Mouse (Mus musculus): ENCODE measurements at regions not wholly inside any gene's neighbourhood (a gene's known extent, or its start where the extent isn't known, plus 50 kb on each side); places are given as distances from the start of the nearest gene placed in this dataset.

DNA sequence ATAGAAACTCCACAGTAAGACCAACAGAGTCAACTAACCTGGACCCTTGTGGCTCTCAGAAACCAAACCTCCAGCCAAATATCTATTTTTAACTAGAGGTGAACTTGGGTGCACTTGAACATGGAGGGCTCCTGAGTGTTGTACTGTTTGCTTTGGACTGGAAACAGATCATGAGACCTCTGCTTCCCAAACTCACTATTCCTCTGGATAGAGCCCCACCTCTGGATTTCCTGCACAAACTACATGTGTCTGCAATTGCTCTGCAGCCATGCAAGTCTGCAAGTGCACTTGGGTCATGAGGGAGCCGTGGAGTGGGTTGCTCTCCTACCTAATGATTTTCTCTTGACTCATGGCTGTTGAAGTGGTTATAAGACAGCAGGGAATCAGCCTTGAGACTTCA is 759.9 kb upstream of the Fam160b2 start:
- DNase-seq (ENCODE audit: low read depth, low spot score), result no peak

DNA sequence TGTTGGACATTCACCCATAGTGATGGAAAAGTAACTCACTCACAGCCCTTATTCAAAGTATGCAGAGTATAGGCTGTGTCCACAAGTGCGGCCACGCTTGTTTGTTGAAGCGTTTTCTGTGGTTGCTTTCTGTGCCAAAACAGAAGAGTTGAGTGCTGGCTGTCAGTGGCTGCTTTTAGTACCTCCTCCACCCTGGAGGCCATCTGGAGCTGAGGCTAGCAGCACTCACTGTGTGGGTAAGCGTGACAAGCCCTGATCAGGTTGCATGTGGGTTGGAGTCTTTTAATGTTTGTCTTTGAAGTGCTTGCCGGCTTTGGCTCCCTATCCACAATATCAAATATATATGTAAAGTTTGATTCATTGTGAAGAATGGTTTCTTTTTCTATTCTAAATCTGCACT is 738.6 kb upstream of the Fam160b2 start:
- DNase-seq (ENCODE audit: low read depth, low spot score), result peak; percentile 39

DNA sequence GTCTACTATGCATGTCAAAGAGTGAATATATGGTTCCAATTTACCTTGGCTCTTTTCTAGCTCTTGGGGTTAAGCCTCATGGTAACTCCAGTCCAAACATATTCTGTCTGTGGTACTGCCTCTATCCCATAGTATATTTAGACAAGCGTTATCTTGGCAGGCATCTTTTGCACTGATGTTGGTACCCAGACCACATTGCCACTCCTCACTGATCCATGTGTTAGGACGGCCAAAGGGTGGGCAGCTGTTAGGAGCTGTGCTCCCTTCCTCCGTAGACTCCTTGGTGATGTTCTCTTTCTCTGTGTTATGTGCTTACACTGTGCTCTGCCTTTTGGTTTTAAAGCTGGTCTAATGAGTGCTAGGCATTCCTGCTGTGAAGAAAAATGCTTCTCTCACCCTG is 737.3 kb upstream of the Fam160b2 start:
- no peak for DNase-seq (ENCODE audit: low read depth, low spot score)

DNA sequence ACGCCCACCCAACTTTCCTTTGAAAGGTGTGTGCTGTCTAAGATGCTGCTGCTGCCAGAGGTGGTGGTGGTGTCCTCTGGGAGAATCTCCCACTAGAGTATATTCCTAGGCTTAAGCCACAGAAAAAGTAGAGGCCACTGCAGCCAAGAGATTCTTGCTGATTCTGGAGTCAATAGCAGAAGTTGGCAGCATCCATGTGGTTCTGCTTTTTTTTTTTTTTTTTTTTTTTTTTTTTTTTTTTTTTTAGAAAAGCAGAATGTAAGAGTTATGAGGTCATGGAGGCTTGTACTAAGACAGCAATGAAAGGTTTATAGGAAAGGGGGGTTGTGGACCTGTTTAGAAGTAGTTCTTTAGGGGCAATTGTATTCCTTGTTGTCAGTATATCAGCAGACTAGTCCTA is 734.4 kb upstream of the Fam160b2 start:
- DNase-seq (ENCODE audit: low read depth, low spot score), result no peak

DNA sequence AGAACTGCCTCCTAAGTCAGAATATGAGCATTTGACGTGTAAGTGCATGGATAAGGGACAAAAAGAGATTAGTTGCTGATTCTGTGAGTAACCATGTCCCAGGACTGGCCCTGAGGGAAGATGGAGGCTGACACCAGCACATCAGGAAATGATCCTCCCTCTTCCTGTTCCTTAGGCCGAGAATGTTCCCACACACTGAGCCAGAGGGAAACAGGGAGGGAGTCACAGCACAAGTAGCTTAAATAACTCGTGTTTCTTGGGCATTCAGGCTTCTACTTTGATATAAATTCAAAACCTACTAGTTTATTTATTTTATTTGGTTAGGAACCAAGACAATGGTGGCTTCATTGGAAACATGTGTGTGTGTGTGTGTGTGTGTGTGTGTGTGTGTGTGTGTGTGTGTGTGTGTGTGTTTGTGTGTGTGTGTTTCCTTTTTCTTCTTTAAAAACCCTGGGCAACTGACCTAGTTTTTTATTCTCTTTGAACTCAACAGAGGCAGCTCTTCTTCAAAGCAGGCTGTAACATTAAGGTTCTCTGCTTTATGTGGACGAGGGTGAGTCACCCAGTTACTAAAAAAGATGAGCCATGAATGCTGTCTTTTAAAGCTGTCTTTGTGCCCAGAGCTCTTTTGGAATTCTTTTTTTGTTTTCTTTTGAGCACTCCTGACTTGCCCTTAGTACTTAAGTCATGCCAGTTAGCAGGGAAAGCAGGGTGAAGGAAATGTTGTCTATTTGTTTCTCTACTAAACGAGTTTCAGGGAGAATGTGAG is 730.4 kb upstream of the Fam160b2 start:
- peak; percentile 23 for DNase-seq (ENCODE audit: low read depth, low spot score)

DNA sequence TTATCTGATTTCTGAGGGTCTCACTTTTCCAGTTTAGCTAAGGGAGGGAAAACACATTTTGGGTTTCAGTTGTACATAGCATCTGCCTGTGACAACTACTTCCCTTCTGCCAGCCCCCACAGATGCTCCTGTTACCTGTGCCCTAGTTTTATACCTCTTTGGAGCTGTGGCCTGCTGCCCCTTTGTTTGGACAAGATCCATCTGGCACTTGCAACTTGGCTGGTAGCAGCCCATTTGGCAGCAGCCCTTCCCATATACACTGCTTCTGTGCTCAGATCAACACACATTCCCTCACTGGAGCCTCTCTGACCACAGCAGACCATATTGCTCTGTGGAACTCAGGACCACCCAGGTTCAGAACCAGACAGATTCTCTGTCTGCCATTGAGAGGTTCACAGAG is 728.0 kb upstream of the Fam160b2 start:
- DNase-seq (ENCODE audit: low read depth, low spot score), result no peak

DNA sequence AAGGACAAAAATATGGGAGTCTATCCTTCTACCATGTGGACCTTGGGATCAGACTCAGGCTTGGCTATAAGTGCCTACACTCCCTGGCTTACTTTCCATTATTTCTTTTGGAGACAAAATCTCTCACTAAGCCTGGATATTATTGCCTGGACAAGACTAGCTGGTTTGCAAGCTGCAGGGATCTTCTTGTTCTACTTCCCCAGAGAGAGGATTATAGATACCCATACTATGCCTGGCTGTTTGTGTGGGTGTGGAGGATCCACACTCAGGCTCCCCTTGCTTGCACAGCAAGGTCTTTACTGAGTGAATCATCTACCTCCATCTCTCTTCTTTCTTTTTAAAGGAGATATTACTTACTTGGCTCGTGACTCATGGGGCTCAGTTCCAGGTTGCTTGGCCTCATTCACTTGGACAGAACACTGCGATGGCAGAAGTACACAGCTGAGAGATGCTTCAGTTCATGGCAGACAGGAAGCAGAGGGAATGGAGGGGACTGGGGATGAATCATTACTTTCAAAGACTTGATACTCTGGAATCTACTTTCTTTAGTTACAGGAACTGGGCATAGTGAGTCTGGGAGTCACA is 727.0 kb upstream of the Fam160b2 start:
- peak; percentile 73 for DNase-seq (ENCODE audit: low read depth, low spot score)

DNA sequence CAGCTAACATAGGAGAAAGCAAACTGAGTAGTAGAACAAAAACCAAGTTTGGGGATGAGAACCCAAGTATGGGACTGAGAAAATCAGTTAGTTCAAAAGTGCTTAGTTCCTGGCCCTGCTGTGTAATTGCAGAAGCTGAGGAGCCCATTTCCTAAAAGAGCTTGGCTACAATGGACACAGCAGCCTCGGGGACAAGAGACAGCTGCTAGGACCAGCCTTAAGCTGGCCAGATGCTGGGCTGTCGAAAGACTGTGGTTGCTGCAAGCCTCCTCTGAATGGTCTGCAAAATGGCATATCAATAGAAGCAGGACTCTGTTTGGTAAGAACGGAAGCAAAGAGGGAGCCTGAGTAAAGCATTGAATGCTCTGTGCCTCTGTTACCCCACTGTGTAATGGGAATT is 715.6 kb upstream of the Fam160b2 start:
- no peak for DNase-seq (ENCODE audit: low read depth, low spot score)

DNA sequence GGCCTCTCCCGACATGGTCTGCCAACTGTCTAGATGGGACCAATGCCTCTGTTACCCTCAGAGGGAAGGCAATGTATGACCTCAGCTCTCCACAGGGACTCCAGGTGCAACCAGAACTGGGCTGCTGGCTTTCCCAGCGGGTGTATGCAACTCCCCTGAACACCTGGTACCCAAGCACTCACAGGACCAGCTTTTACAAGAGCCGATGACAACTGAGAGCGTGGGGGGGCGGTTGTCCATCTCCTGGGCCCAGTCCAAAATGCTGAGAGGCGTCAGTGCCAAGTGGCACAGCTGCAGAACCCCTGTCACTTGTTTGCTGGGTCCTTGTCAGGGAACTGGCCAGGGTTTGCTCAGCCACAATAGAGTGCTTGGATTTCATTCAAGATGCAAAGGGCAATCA is 700.1 kb upstream of the Fam160b2 start:
- no peak for DNase-seq (ENCODE audit: low read depth, low spot score)

DNA sequence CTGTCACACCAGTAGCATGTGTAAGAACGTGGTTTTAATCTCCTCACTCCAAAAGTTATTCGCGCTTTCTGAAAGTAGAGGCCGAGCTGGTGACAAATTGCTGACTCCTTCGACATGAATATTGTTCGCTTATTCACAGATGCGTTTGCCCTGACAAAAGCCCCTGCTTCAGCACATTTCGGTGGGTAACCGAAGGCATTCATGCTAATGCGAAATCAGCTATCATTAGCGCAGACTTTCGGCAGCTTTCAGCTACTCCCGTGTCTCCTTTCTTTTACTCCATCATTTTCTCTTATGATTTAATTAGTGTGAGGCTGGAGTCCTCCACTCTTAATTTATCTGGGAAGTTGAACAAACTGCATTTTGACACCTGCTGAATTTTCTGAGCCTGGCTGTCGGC is 681.9 kb upstream of the Fam160b2 start:
- DNase-seq (ENCODE audit: low read depth, low spot score), result no peak

DNA sequence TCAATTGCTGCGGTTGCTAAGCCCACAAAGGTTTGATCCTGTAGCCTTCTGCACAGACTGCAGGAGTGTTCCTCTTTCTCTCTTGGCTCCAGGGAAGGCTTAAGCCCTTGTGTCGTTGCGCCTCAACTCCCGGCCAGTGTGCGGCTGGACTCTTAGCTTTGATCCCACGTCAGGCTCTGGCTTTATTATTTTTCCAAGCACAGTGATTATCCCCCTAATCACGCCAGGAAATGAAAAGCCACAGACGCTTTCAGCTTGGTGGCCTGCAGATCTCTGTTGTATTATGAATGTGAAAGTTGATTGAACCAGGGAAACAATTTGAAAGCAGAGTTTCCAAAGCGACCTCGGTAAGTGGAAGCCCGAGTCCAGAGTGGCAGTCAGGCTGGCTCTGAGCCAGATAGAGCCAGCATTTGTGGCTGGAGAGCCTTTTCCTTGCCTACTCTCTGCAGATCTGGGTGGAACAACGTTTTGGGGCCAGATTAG is 676.7 kb upstream of the Fam160b2 start:
- DNase-seq (ENCODE audit: low read depth, low spot score), result no peak

DNA sequence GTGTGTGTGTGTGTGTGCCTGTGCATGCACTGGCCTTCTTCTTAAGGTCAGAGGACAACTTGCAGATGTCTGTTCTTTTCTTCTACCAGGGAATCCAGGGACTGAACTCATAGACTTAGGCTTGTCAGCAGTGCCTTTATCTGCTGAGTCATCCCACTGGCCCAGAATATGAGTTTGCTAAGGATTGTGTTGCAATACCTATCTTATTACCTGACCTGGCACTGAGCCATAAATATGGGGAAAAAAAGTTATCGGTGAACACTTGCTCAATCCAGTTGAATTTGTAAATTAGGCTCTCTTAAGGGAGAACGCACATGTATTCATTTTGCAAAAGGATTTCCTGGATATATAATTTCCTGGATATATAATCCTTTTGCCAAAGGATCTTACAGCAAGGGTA is 672.8 kb upstream of the Fam160b2 start:
- DNase-seq (ENCODE audit: low read depth, low spot score), result no peak

DNA sequence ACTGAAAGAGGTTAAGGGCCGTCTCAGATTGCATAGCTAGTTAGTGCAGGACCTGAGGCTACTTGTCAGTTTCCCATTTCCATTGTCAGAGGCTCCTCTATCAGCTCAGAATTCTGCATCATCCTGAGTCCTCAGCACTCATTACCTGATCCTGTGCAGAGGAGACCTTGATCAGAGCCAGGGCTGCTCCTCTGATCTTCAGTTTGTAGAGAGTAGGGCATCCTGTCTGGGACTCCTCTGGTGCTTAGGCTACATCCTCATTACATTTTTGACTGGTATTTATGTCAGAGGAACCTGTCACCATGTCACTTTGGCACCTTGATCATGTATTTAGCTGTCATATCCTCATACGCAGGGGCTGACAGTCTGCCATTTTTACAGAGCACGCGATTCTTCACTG is 658.0 kb upstream of the Fam160b2 start:
- no peak for DNase-seq (ENCODE audit: low read depth, low spot score)

DNA sequence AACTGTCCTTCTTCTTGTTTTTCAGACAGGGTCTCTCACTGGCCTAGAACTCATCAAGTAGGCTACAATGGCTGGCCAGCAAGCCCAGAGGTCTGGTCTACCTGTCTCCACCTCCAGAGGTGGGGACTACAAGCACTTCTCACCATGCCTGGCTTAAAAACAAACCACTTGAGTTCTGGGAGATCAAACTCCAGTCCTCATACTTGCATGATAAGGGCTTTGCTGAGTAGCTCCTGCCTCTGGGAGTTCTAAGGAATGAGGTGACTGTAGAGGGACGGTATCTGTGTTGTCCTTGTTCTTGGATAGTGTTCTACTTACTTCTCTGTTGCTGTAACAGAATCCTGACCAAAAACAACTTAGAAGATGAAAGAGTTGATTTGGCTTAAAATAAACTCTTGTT is 654.6 kb upstream of the Fam160b2 start:
- DNase-seq (ENCODE audit: low read depth, low spot score), result no peak

DNA sequence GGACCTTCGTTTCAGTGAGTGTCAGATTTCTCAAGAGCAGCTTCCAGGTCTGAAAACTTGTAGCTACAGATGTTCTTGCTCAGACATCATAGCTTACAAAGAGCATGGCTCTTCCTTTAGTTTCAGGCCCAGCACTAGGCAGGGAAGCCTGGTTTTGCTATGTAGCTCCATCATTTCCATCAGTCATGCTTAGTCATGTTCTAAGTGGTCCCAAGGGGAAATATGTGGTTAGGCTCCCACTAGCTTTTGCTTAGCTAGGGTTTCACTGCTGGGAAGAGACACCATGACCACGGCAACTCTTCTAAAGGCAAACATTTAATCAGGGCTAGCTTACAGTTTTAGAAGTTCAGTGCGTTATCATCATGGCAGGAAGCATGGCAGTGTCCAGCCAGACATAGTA is 652.5 kb upstream of the Fam160b2 start:
- DNase-seq (ENCODE audit: low read depth, low spot score), result peak; percentile 66

DNA sequence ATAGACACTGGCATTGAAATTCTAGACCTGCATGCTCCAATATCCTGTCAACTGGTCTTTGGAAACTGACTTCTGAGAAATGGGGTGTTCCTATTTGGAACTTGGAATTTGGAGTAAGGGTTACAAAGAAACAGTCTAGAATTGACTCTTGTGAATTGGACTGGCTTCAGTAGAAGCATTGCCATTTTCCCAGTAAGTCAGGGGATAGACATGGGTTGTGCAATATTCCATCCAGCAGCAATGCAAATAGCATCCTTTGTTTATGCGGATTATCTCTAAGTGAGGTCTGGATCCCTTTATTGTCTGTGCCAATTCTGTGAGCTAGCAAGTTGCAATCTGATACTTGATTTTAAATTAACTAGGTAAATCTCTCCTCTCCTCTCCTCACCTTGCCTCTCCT is 651.5 kb upstream of the Fam160b2 start:
- no peak for DNase-seq (ENCODE audit: low read depth, low spot score)

DNA sequence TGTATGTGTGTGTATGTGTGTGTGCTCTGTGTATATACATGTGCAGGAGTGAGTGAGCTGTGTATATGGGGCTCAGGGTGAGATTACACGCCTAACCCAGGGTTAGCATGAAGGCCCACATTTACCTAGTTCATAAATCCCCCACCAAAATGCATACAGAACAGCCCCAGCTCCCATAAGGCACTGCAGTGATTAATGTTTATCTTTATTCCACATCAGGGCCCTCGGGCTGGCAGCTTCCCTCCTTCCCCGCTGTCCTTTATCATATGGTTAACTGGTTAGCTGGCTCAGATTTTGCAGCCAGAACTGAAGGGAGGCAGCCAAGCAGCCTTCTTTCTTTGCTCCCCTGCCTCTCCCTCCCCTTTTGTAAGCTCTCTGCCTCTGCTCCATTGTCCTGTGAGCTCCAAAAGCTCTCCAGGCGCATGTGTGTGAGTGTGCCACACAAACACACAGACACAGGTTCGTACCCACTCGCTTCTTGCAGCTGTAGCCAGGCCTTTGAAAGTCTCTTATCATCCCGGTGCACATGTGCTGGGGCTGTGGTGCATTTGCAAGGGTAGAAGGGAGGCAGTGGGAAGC is 649.8 kb upstream of the Fam160b2 start:
- no peak for DNase-seq (ENCODE audit: low read depth, low spot score)

DNA sequence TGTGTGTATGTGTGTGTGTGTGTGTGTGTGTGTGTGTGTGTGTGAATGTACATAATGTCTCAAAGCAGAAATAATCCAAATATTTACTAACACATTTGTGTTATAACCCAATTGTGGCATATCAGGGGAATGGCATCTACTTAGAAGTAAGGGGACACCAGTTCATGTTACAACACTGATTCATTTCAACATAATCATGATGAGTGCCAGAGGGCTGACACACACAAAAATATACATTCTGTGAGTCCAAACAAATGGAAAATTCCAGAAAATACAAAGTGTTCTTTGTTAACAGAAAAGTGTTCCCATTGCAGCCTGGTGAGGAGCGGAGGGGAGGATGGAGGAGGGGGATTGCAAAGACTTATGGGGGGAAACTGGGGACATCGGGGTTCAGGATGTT is 648.9 kb upstream of the Fam160b2 start:
- DNase-seq (ENCODE audit: low read depth, low spot score), result peak; percentile 53

DNA sequence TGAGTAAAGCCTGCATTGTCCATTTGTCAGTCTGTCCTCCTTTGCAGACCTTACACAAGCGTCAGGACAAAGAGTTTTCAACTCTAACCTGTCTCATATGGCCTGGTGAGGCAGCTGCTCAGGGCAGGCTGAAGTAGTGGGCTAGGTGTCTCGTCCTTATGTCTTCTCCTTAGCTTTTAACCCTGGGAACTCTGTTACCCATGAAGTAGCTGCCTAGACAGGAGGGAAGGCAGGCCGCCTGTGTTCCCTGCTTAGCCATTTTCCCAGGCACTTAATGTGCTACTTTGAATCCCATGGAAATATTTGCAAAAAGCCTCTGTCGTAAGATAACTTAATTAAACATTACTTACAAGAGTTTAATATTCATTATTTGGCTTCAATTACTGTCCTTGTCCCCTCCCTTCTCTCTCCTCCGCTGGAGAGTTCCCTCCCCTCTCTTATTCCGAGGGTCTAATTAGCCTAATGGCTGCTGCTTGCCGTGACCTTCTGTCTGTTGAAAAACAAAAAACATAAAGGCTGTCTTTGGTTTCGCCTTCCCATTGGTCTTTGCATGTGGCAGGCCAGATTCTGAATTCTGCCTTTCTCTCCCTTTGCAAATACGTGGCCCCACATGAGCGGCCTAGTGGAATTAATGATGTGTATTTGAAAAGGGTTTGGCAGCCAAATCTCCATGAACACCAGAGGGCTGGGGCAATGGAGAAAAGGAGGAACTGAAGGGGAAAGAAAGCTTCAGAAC is 642.2 kb upstream of the Fam160b2 start:
- no peak for DNase-seq (ENCODE audit: low read depth, low spot score)

DNA sequence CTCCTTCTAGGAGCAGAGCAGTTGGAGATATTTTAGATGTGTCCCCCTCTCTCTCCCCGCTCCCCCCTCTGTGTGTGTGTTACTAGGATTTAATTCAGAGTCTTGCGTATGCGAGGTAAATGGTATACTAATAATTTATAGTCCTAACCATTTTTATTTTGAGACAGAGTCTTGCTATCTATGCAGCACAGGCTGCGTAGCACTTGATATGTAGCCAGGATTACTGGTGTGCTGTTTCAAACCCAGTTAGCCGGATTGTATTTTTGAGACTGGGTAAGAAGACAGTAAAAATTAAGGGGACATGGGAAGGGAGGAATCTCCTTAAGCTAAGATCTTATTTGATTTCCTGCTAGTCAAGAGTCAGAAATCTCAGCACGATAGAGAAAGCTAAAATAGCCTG is 636.6 kb upstream of the Fam160b2 start:
- no peak for DNase-seq (ENCODE audit: low read depth, low spot score)

DNA sequence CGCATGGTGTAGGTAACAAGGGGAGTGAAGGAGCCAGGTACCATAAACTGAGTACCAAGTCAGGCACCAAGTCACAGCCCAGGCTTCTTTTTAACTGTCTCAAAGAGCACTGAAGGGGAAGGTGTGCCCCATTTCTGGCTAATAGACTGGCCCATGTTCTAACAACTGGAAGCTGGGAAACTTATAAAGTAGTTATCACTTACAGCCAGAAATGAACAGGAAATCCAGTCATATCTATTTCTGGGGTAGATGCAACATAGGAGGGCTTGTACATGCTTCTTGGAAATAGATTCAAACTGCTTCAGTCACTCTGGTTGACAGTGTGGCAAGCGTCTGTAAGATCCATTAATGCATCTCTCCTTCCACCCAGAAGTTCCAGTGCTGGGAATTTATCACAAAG is 635.3 kb upstream of the Fam160b2 start:
- DNase-seq (ENCODE audit: low read depth, low spot score), result no peak

DNA sequence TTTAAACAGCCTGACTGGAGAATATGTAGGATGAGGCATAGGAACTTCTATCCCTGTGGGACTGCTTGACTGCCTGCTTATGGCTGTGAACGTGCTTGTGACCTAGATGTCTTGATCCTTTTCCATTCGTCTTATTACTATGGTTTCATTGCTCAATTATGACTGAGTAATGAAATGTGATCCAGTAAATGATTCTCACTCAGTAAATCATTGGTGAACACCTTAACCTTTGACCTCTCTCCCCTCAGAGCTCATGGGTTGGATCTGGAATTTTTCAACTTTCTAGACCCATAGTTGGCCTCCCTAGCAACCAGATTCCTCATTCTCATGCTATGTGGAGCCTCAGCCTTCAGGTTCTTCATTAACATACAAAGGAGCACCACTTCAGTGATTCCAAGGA is 634.6 kb upstream of the Fam160b2 start:
- no peak for DNase-seq (ENCODE audit: low read depth, low spot score)

Measured in 3T3-L1 (cell line).